Comparison of ENCODE assay signal across 21 mouse cellular contexts in the genomic region with DNA sequence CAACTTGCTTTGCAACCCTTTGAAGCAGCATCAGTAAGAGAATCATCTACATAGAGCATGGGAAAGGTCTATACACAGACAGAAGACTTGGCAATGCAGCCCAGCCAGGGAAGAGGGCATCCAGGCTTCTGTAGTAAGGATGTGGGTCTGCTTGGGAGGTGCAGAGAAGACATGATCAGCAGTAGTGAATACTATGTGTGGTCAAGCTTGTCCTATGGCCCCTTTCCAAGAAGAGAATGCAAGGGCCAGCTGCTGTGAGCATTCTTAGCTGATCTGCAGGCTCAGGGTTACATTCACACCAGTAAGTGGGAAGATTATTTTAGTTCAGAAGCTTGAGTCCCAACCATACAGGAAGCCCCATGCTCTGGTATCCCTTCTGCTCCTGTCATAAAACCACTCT.
DNase-seq lines count a peak whose midpoint lies in the region; ATAC-seq and TF ChIP-seq lines count a peak whose summit lies in the region.
"Had no signal": no experiment of that assay in that cellular context is flagged by ENCODE, and none has a peak within 500 bp of the region (broad histone marks: within the 10 kb centered on the region; RNA-seq: fewer than 3 reads in every experiment).

No protein-coding gene starts in this region.

- no peak overlapping the region for H3K4me2 ChIP-seq in stomach, embryonic 15.5 days
- no peak overlapping the region for H3K4me2 ChIP-seq in hindbrain, embryonic 13.5 days
- H3K4me2 ChIP-seq: forebrain, embryonic 13.5 days; heart, embryonic 12.5 days; midbrain, embryonic 13.5 days had no signal

- TF ChIP-seq CTCF in layer of hippocampus, adult 2 months (conservative IDR thresholded peaks at IDR 0.05) = no peak
- no peak for TF ChIP-seq CTCF in cortical plate, adult 2 months (IDR thresholded peaks at IDR 0.05; ENCODE audit: extremely low read depth, insufficient read depth, low read length)

- H3K27me3 ChIP-seq in stomach, embryonic 15.5 days (replicated peaks) = no peaks in the 10 kb centered on the region
- no peaks in the 10 kb centered on the region for H3K27me3 ChIP-seq in hindbrain, embryonic 13.5 days
- H3K27me3 ChIP-seq: forebrain, embryonic 13.5 days; heart, embryonic 12.5 days; midbrain, embryonic 13.5 days had no signal

- ATAC-seq in frontal cortex, adult (ENCODE audit: low TSS enrichment) = peak; percentile 31
- ATAC-seq in stomach, embryonic 15.5 days (ENCODE audit: insufficient read depth, low FRiP score, low read depth) = 0 out of 2 replicates have a peak, but pooled peaks have one; percentile 53
- ATAC-seq in hindbrain, embryonic 13.5 days (ENCODE audit: low FRiP score) = no peak
- ATAC-seq: activated CD4-positive, CD25-positive, alpha-beta regulatory T cell, adult 4 months; forebrain, embryonic 13.5 days; hindbrain, postnatal 0 days; liver, postnatal 0 days; midbrain, embryonic 13.5 days had no signal

- H3K36me3 ChIP-seq in stomach, embryonic 15.5 days = no peaks in the 10 kb centered on the region
- no peaks in the 10 kb centered on the region for H3K36me3 ChIP-seq in hindbrain, embryonic 13.5 days
- H3K36me3 ChIP-seq: heart, embryonic 12.5 days; midbrain, embryonic 13.5 days had no signal

- no peak overlapping the region for H3K4me3 ChIP-seq in layer of hippocampus, adult 2 months
- H3K4me3 ChIP-seq in cortical plate, adult 2 months (ENCODE audit: insufficient read depth, low read length) = no peak overlapping the region
- no peak overlapping the region for H3K4me3 ChIP-seq in stomach, embryonic 15.5 days (replicated peaks)
- no peak overlapping the region for H3K4me3 ChIP-seq in hindbrain, embryonic 13.5 days
- H3K4me3 ChIP-seq: forebrain, embryonic 13.5 days; heart, embryonic 12.5 days; midbrain, embryonic 13.5 days had no signal

- H3K4me1 ChIP-seq in cortical plate, adult 2 months (ENCODE audit: control insufficient read depth, insufficient read depth, low read length) = peaks cover 6% of the 10 kb centered on the region
- peaks cover 3% of the 10 kb centered on the region; the same call in 1 of the 2 replicates for H3K4me1 ChIP-seq in stomach, embryonic 15.5 days
- no peaks in the 10 kb centered on the region for H3K4me1 ChIP-seq in hindbrain, embryonic 13.5 days (replicated peaks)
- H3K4me1 ChIP-seq: forebrain, embryonic 13.5 days; heart, embryonic 12.5 days; midbrain, embryonic 13.5 days had no signal

- no peaks in the 10 kb centered on the region for H3K9me3 ChIP-seq in stomach, embryonic 15.5 days
- no peaks in the 10 kb centered on the region for H3K9me3 ChIP-seq in hindbrain, embryonic 13.5 days
- H3K9me3 ChIP-seq: forebrain, embryonic 13.5 days; heart, embryonic 12.5 days; midbrain, embryonic 13.5 days had no signal

- no peak for TF ChIP-seq POLR2A in cortical plate, adult 2 months (IDR thresholded peaks at IDR 0.05; ENCODE audit: extremely low read depth, insufficient read depth, low read length)

- no peak for DNase-seq in frontal cortex, postnatal 10 days (ENCODE audit: low spot score in 2 of 2)
- no peak for DNase-seq in layer of hippocampus, adult 2 months (ENCODE audit: low spot score in 2 of 2)
- no peak for DNase-seq in layer of hippocampus, postnatal 10 days (ENCODE audit: low spot score in 2 of 2)
- no peak for DNase-seq in urinary bladder, postnatal 4 days (ENCODE audit: low spot score in 2 of 2)
- DNase-seq: adrenal gland, postnatal 25 days; cerebellum, adult 18-20 months; cerebellum, postnatal 36 days; heart, postnatal 4 days; kidney, postnatal 25 days; liver; liver, postnatal 0 days; right cerebral cortex, adult 18-20 months had no signal

- no peak overlapping the region for H3K9ac ChIP-seq in stomach, embryonic 15.5 days
- H3K9ac ChIP-seq in hindbrain, embryonic 13.5 days = no peak overlapping the region
- H3K9ac ChIP-seq: forebrain, embryonic 13.5 days; heart, embryonic 12.5 days; liver, postnatal 0 days; midbrain, embryonic 13.5 days had no signal

- peak overlapping the region; percentile 88 for H3K27ac ChIP-seq in layer of hippocampus, adult 2 months
- peak overlapping the region; percentile 73; the same call in 1 of the 2 replicates for H3K27ac ChIP-seq in cortical plate, adult 2 months (ENCODE audit: insufficient read depth, low read length)
- H3K27ac ChIP-seq in stomach, embryonic 15.5 days = peak overlapping the region; percentile 2; the same call in 1 of the 2 replicates
- no peak overlapping the region for H3K27ac ChIP-seq in hindbrain, embryonic 13.5 days
- H3K27ac ChIP-seq: forebrain, embryonic 13.5 days; hindbrain, postnatal 0 days; midbrain, embryonic 13.5 days had no signal
